Mouse (Mus musculus) olfactory bulb, adult 2 months (tissue): ENCODE data around the gene Lhfpl1.

Experiments used
- CTCF ChIP-seq: fragments of 200-500 bp; IDR thresholded peaks from 2 replicates; pipeline ENCODE4 v1.5.1; 2012; ENCODE audit warnings: low read depth, mild to moderate bottlenecking, low read length, moderate library complexity; ENCODE audit not compliant: insufficient read depth
- POLR2A ChIP-seq: fragments of 200-500 bp; IDR thresholded peaks from 2 replicates; pipeline ENCODE4 v1.6.1; 2012; ENCODE audit warnings: mild to moderate bottlenecking, low read depth, low read length, moderate library complexity; ENCODE audit not compliant: insufficient read depth

DNA sequence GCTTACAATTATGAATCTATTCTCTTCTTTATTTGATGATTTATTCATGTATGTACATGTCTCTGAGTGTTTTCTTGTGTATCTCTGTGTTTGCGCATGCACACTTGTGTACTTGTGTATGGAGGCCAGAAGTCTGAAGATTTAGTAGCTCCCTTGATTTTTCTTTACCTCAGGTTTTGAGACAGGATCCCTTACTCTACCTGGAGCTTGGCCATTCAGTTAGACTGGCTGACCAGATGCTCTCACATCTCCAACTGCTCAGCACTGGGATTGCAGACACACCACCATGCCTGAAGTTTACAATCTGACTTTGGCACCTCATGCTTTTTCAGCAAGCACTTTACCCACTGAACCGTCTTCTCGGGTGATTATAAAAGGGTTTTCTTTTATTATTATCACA, 76.7 kb downstream of the Lhfpl1 start:
- TF ChIP-seq POLR2A (no peak), CTCF (no peak)
